Mouse (Mus musculus): Measurements from ENCODE around the gene Usp2.
"Not testable (repeated sequence)": the region's sequence is repeated elsewhere in the genome, so short reads cannot be mapped to it uniquely, and the experiment has no call there.

The Usp2 gene

GRCm38 (mm10) chr9:44088877-44089608 is 22.2 kb downstream of the Usp2 start:
- in situ Hi-C loops (cut with MboI, MseI), result no loop called here

- in situ Hi-C loops (cut with MboI, MseI), result no loop called here
These were observed 27.0 kb downstream of the Usp2 start for GRCm38 (mm10) chr9:44093612-44094503.

GRCm38 (mm10) chr9:44094737-44095136 is 27.9 kb downstream of the Usp2 start:
- in situ Hi-C loops (cut with MboI, MseI), result no loop called here

GRCm38 (mm10) chr9:44095781-44096180 is 29.0 kb downstream of the Usp2 start:
- in situ Hi-C loops (cut with MboI, MseI), result no loop called here

- in situ Hi-C loops (cut with MboI, MseI), result no loop called here
These were observed 29.7 kb downstream of the Usp2 start for GRCm38 (mm10) chr9:44096536-44096935.

- in situ Hi-C loops (cut with MboI, MseI), result no loop called here
These were observed 34.7 kb downstream of the Usp2 start, which contains the start of gene Mfrp for GRCm38 (mm10) chr9:44101490-44101889. TSS of gene Mfrp (plus strand) at chr9:44101729.

- in situ Hi-C loops (cut with MboI, MseI), result loop anchor here in 1 of 2 experiments (5.0 kb wide), 1 partner anchor 118 kb away; no protein-coding TSS in a partner anchor
These were observed 38.1 kb downstream of the Usp2 start for GRCm38 (mm10) chr9:44104881-44105280.

GRCm38 (mm10) chr9:44105781-44106180 is 39.0 kb downstream of the Usp2 start:
- in situ Hi-C loops (cut with MboI, MseI), result loop anchor here in 1 of 2 experiments (5.0 kb wide), 1 partner anchor 118 kb away; no protein-coding TSS in a partner anchor

GRCm38 (mm10) chr9:44106182-44106581 is 39.4 kb downstream of the Usp2 start:
- in situ Hi-C loops (cut with MboI, MseI), result loop anchor here in 1 of 2 experiments (5.0 kb wide), 1 partner anchor 119 kb away; no protein-coding TSS in a partner anchor

- in situ Hi-C loops (cut with MboI, MseI), result loop anchor here in 1 of 2 experiments (5.0 kb wide), 1 partner anchor 119 kb away; no protein-coding TSS in a partner anchor
These were observed 39.8 kb downstream of the Usp2 start for GRCm38 (mm10) chr9:44106596-44106995.

GRCm38 (mm10) chr9:44107110-44107509 is 40.3 kb downstream of the Usp2 start, which contains the start of gene C1qtnf5:
TSS of gene C1qtnf5 (plus strand) at chr9:44107245.
- in situ Hi-C loops (cut with MboI, MseI), result loop anchor here in 1 of 2 experiments (5.0 kb wide), 1 partner anchor 120 kb away; no protein-coding TSS in a partner anchor

GRCm38 (mm10) chr9:44107557-44108179 is 40.8 kb downstream of the Usp2 start:
- in situ Hi-C loops (cut with MboI, MseI), result loop anchor here in 1 of 2 experiments (5.0 kb wide), 1 partner anchor 120 kb away; no protein-coding TSS in a partner anchor

- in situ Hi-C loops (cut with MboI, MseI), result loop anchor here in 1 of 2 experiments (5.0 kb wide), 1 partner anchor 121 kb away; no protein-coding TSS in a partner anchor
These were observed 41.6 kb downstream of the Usp2 start for GRCm38 (mm10) chr9:44108269-44109055.

- in situ Hi-C loops (cut with MboI, MseI), result loop anchor here in 1 of 2 experiments (5.0 kb wide), 1 partner anchor 122 kb away; no protein-coding TSS in a partner anchor
These were observed 42.7 kb downstream of the Usp2 start for GRCm38 (mm10) chr9:44109360-44110095.

- in situ Hi-C loops (cut with MboI, MseI), result not testable (repeated sequence)
These were observed 45.1 kb downstream of the Usp2 start for GRCm38 (mm10) chr9:44111909-44112308.

- in situ Hi-C loops (cut with MboI, MseI), result no loop called here
These were observed 46.4 kb downstream of the Usp2 start, which contains the start of the genes Gm49380 and Rnf26 for GRCm38 (mm10) chr9:44113105-44113789. TSS of gene Gm49380 (minus strand) at chr9:44113500. TSS of gene Rnf26 (minus strand) at chr9:44113517.

GRCm38 (mm10) chr9:44114453-44114852 is 47.6 kb downstream of the Usp2 start:
- in situ Hi-C loops (cut with MboI, MseI), result no loop called here

- in situ Hi-C loops (cut with MboI, MseI), result no loop called here
These were observed 48.8 kb downstream of the Usp2 start for GRCm38 (mm10) chr9:44115599-44115998.

- in situ Hi-C loops (cut with MboI, MseI), result no loop called here
These were observed 49.4 kb downstream of the Usp2 start for GRCm38 (mm10) chr9:44116182-44116581.
